Mouse (Mus musculus): ENCODE data around the gene Cntn1.

DNA sequence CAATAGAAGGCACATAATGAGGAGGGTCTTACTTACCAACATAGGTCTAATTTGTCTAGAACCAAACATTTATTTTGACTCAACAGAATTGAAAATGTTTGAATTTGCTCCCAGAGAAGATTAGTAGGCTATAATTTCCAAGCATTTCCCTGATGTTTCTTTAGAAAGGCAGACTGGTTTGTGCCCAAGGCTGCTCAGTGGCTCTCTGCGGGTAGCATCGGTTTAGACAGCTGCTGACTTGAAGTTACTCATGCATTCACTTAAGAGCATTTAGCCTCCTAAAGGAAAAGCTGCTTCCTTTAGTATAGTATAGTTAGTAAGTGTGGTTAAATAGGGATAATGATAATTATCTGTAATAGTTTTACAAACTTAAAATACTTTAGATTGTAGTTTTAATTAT, 104.0 kb downstream of the Cntn1 start:
- TF ChIP-seq EP300 (IDR thresholded peaks at IDR 0.05; ENCODE audit: insufficient read depth, low read depth, low read length) = no peak
- no peak for TF ChIP-seq POLR2A (IDR thresholded peaks at IDR 0.05; ENCODE audit: insufficient read depth, low read length)
